Mouse (Mus musculus) heart, embryonic 12.5 days (tissue): ENCODE data around the gene Gm10799. TPM values are rescaled to one million over a fixed set of nuclear protein-coding genes. Genes with fewer than 3 reads are reported as not detected.
"Not testable (repeated sequence)": the region's sequence is repeated elsewhere in the genome, so short reads cannot be mapped to it uniquely, and the experiment has no call there.

Experiments
- ATAC-seq: fragments of 200-750 bp; cut with Nextera tagmentation; 2 replicates; pipeline ENCODE4 v1.8.0; 2017; ENCODE audit warnings: moderate TSS enrichment, moderate library complexity; ENCODE audit not compliant: insufficient number of reproducible peaks, low FRiP score
- H3K27ac ChIP-seq: fragments of 300-500 bp; sonication (generic); 2 replicates; pipeline ENCODE4 v1.5.1; 2016; ENCODE audit warnings: mild to moderate bottlenecking, moderate library complexity; ENCODE audit not compliant: poor library complexity, severe bottlenecking
- H3K27me3 ChIP-seq: fragments of 300-500 bp; sonication (generic); replicated peaks from 2 replicates; pipeline ENCODE4 v1.6.1; 2016; ENCODE audit warnings: mild to moderate bottlenecking, moderate library complexity
- H3K36me3 ChIP-seq: fragments of 300-500 bp; sonication (generic); 2 replicates; pipeline ENCODE4 v1.6.1; 2016; ENCODE audit warnings: mild to moderate bottlenecking, moderate library complexity
- H3K4me1 ChIP-seq: fragments of 300-500 bp; sonication (generic); replicated peaks from 2 replicates; pipeline ENCODE4 v1.6.1; 2016; ENCODE audit warnings: mild to moderate bottlenecking
- H3K4me2 ChIP-seq: fragments of 300-500 bp; sonication (generic); 2 replicates; pipeline ENCODE4 v1.6.1; 2016; ENCODE audit warnings: mild to moderate bottlenecking, moderate library complexity
- H3K4me3 ChIP-seq: fragments of 300-500 bp; sonication (generic); 2 replicates; pipeline ENCODE4 v1.5.1; 2016; ENCODE audit warnings: mild to moderate bottlenecking
- H3K9ac ChIP-seq: fragments of 300-500 bp; sonication (generic); 2 replicates; pipeline ENCODE4 v1.6.1; 2016; ENCODE audit warnings: mild to moderate bottlenecking, moderate library complexity
- H3K9me3 ChIP-seq: fragments of 300-500 bp; sonication (generic); replicated peaks from 2 replicates; pipeline ENCODE4 v1.6.1; 2016; ENCODE audit warnings: mild to moderate bottlenecking, moderate library complexity
- WGBS: fragments of 180-500 bp; shearing (Covaris S2); methylation state at CpG from one replicate; pipeline ENCODE4 v1.1.7; 2016; 5-methylcytosine and 5-hydroxymethylcytosine counted together
- polyA plus RNA-seq: library from polyadenylated mRNA; unstranded; fragments of >200 nt; fragmentation: Nextera tagmentation; extraction: Ambion mirVana; gene quantifications from 2 replicates; pipeline ENCODE4 v1.2.1, GENCODE M21; 2016

The Gm10799 gene
- not detected in 2 replicates for polyA plus RNA-seq

DNA sequence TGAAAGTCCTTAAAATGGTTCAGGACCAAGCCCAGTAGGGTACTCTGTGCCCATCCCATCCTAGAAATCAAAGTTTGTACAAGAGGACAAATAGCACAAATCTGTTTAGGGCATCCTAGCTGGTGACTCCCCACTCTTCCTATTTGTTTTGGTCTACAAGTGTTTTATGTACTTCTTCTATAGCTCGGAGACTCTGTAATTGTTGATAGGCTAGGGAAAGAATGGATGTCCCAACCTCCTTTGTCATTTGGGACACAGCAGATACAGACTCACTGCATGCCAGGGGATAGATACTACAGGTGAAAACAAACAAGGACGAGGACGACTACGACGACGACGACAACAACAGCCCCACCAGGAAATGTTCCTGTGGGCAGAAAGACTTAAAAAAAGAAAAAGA, at the start of gene Gm10799:
Gene Gm10799, minus strand, starts transcription at position 101 of the 400 bp plus-strand sequence.
- H3K4me1 ChIP-seq, H3K27me3 ChIP-seq, H3K4me3 ChIP-seq, ATAC-seq, H3K36me3 ChIP-seq, H3K4me2 ChIP-seq, H3K9me3 ChIP-seq, H3K9ac ChIP-seq: not testable (repeated sequence)
- 63% methylated on average over 7 of the region's 7 CpGs for WGBS
- peak within 1 kb of the TSS; percentile 12; the same call in 1 of the 2 replicates for H3K27ac ChIP-seq

GRCm38 (mm10) chr2:104117173-104117572, 48.8 kb upstream of the Gm10799 start:
- not testable (repeated sequence) for H3K4me3 ChIP-seq, H3K27ac ChIP-seq, H3K27me3 ChIP-seq, H3K4me2 ChIP-seq, ATAC-seq, H3K9me3 ChIP-seq, H3K9ac ChIP-seq
- H3K36me3 ChIP-seq, result peaks cover 10% of the 10 kb centered on the region
- peaks cover 35% of the 10 kb centered on the region for H3K4me1 ChIP-seq

GRCm38 (mm10) chr2:104114898-104115297, 46.5 kb upstream of the Gm10799 start:
- 88% methylated on average over 3 of the region's 3 CpGs for WGBS
- H3K27me3 ChIP-seq, result no peaks in the 10 kb centered on the region
- ATAC-seq, result no peak

GRCm38 (mm10) chr2:104113563-104113962, 45.2 kb upstream of the Gm10799 start:
- H3K36me3 ChIP-seq, result peaks cover 15% of the 10 kb centered on the region
- H3K9me3 ChIP-seq, H3K27me3 ChIP-seq, H3K27ac ChIP-seq, H3K4me2 ChIP-seq, H3K9ac ChIP-seq, H3K4me3 ChIP-seq, ATAC-seq: not testable (repeated sequence)
- H3K4me1 ChIP-seq, result peaks cover 13% of the 10 kb centered on the region

More at GRCm38 (mm10) chr2:104114898-104115297, 46.5 kb upstream of the Gm10799 start:
- Histone ChIP-seq H3K4me3 (no peak overlapping the region), H3K27ac (no peak overlapping the region), H3K9me3 (no peaks in the 10 kb centered on the region), H3K4me2 (no peak overlapping the region), H3K4me1 (peaks cover 17% of the 10 kb centered on the region), H3K36me3 (peaks cover 15% of the 10 kb centered on the region), H3K9ac (no peak overlapping the region)

DNA sequence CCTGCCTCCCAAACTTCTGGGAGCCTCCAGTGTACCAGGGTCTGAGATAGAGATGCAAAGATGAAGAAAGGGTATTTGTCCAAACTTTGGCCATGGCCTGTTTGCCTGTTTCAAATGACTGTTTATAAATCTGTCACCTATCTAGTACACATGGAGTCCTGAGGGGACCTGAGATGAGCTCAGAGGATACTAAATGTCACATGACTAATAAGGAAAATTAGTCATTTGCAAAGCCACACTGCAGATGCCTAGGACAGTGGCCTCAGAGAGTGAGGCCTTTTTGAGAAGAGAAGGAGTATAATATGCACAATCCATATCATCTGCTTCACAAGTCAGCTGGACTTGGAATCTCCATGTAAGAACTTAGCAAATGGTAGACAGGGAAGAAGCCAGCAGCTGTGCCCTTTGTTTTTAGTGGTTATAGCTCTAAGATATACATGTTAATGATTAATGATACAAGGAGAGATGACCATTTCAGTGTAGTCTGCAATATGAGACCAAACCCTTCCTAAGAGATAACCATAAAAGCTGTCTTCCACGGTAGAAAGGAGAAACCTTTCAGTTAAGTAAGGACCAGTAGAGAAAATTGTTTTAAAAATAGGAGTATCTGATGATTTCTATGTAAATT, 42.9 kb upstream of the Gm10799 start:
- Histone ChIP-seq H3K4me1 (peaks cover 12% of the 10 kb centered on the region), H3K36me3 (peaks cover 11% of the 10 kb centered on the region)
- not testable (repeated sequence) for H3K9ac ChIP-seq, H3K9me3 ChIP-seq, H3K27me3 ChIP-seq, H3K4me2 ChIP-seq, H3K27ac ChIP-seq, H3K4me3 ChIP-seq, ATAC-seq
- 80% methylated on average over 1 of the region's 1 CpGs for WGBS

- 68% methylated on average over 4 of the region's 4 CpGs for WGBS
- no peak overlapping the region; the same call in 1 of the 2 replicates for H3K27ac ChIP-seq
- H3K4me3 ChIP-seq, result no peak overlapping the region
- peaks cover 12% of the 10 kb centered on the region for H3K4me1 ChIP-seq
- H3K36me3 ChIP-seq, result peaks cover 21% of the 10 kb centered on the region
- no peaks in the 10 kb centered on the region for H3K27me3 ChIP-seq
- ATAC-seq, result no peak
- no peaks in the 10 kb centered on the region for H3K9me3 ChIP-seq
- H3K4me2 ChIP-seq, result no peak overlapping the region
- no peak overlapping the region for H3K9ac ChIP-seq
Measured at GRCm38 (mm10) chr2:104110031-104110430, 41.7 kb upstream of the Gm10799 start.

- H3K4me2 ChIP-seq, result peak overlapping the region; percentile 5; the same call in 1 of the 2 replicates
- H3K9ac ChIP-seq, result no peak overlapping the region
- 31% methylated on average over 2 of the region's 2 CpGs for WGBS
- peaks cover 25% of the 10 kb centered on the region for H3K36me3 ChIP-seq
- peaks cover 12% of the 10 kb centered on the region for H3K4me1 ChIP-seq
- H3K9me3 ChIP-seq, result no peaks in the 10 kb centered on the region
- H3K27ac ChIP-seq, result peak overlapping the region; percentile 62
- no peak; the same call in 1 of the 2 replicates for ATAC-seq
- no peak overlapping the region for H3K4me3 ChIP-seq
- no peaks in the 10 kb centered on the region for H3K27me3 ChIP-seq
Measured at GRCm38 (mm10) chr2:104109528-104109927, 41.2 kb upstream of the Gm10799 start.

GRCm38 (mm10) chr2:104109021-104109420, 40.7 kb upstream of the Gm10799 start:
- not testable (repeated sequence) for ATAC-seq, H3K9ac ChIP-seq, H3K4me2 ChIP-seq, H3K4me3 ChIP-seq, H3K9me3 ChIP-seq, H3K27me3 ChIP-seq
- H3K27ac ChIP-seq, result peak overlapping the region; percentile 62
- 30% methylated on average over 2 of the region's 2 CpGs for WGBS
- H3K4me1 ChIP-seq, result peaks cover 12% of the 10 kb centered on the region
- peaks cover 29% of the 10 kb centered on the region for H3K36me3 ChIP-seq

DNA sequence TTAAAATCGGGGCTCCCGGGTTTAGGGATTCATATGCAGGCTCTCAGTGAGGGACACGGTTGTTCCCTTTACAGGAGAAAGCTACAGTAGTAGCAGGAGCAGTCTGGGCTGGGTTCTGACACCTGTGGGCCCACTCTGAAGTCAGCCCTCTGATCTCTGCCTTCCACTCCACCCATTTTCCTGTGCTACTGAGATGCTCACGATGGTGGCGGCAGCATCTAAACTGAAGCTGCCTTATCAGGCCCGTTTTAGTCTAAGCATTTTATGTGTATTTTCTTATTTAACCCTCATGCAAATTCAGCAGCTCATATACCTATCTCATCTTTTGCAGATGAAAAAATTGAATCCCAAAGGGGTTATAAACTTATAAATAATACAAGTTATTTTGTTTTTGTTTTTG, 36.5 kb upstream of the Gm10799 start:
- Histone ChIP-seq H3K9me3 (no peaks in the 10 kb centered on the region), H3K27me3 (no peaks in the 10 kb centered on the region), H3K36me3 (peaks cover 18% of the 10 kb centered on the region), H3K27ac (no peak overlapping the region), H3K4me3 (no peak overlapping the region), H3K4me2 (no peak overlapping the region), H3K4me1 (peaks cover 28% of the 10 kb centered on the region), H3K9ac (no peak overlapping the region)
- no peak for ATAC-seq
- 86% methylated on average over 6 of the region's 6 CpGs for WGBS

GRCm38 (mm10) chr2:104099946-104100345, 31.6 kb upstream of the Gm10799 start:
- WGBS, result 49% methylated on average over 1 of the region's 1 CpGs
- 0 out of 2 replicates have a peak overlapping the region, but pooled peaks have one; percentile 31 for H3K9ac ChIP-seq
- H3K4me1 ChIP-seq, result peaks cover 45% of the 10 kb centered on the region

GRCm38 (mm10) chr2:104099231-104099585, 30.9 kb upstream of the Gm10799 start:
- ATAC-seq, result no peak
- WGBS, result 91% methylated on average over 2 of the region's 2 CpGs
- Histone ChIP-seq H3K9me3 (no peaks in the 10 kb centered on the region), H3K4me1 (peaks cover 45% of the 10 kb centered on the region), H3K27ac (peak overlapping the region; percentile 80), H3K9ac (no peak overlapping the region), H3K4me3 (0 out of 2 replicates have a peak overlapping the region, but pooled peaks have one; percentile 6), H3K27me3 (no peaks in the 10 kb centered on the region), H3K4me2 (peak overlapping the region; percentile 43), H3K36me3 (0 out of 2 replicates have a peak, but pooled peaks cover under 1% of the 10 kb centered on the region)

More at GRCm38 (mm10) chr2:104099946-104100345, 31.6 kb upstream of the Gm10799 start:
- Histone ChIP-seq H3K4me2 (peak overlapping the region; percentile 53), H3K4me3 (0 out of 2 replicates have a peak overlapping the region, but pooled peaks have one; percentile 5), H3K27me3 (no peaks in the 10 kb centered on the region), H3K9me3 (no peaks in the 10 kb centered on the region), H3K27ac (0 out of 2 replicates have a peak overlapping the region, but pooled peaks have one; percentile 1), H3K36me3 (peaks cover 8% of the 10 kb centered on the region)
- ATAC-seq, result no peak
